Mouse (Mus musculus) ES-E14 (cell line): ENCODE data around the gene Myom1. TPM values are rescaled to one million over a fixed set of nuclear protein-coding genes. Genes with fewer than 3 reads are reported as not detected.
"Not testable (repeated sequence)": the region's sequence is repeated elsewhere in the genome, so short reads cannot be mapped to it uniquely, and the experiment has no call there.

Experiments
- DNase-seq: peaks from one replicate; pipeline ENCODE4 v3.0.0-alpha.2; 2013; ENCODE audit warnings: low read depth, low spot score
- H3K27ac ChIP-seq: 2 replicates; pipeline ENCODE4 v1.5.1; 2012; ENCODE audit warnings: low read depth, mild to moderate bottlenecking, low read length, moderate library complexity, mixed read lengths; ENCODE audit not compliant: poor library complexity, insufficient read depth, severe bottlenecking
- H3K36me3 ChIP-seq: 2 replicates; pipeline ENCODE4 v1.6.1; 2012; ENCODE audit warnings: mild to moderate bottlenecking, low read length, moderate library complexity, mixed read lengths; ENCODE audit not compliant: control insufficient read depth, poor library complexity, insufficient read depth, severe bottlenecking
- H3K4me1 ChIP-seq, 2 experiments: fragments of 150-350 bp in 1 of 2; sonication (generic) in 1 of 2; 2 replicates each; pipeline ENCODE4 v1.6.1; 2012; ENCODE audit warnings: low read length in 2 of 2, mild to moderate bottlenecking in 1 of 2, mixed read lengths in 1 of 2; ENCODE audit not compliant: control insufficient read depth in 2 of 2, insufficient read depth in 2 of 2, poor library complexity in 1 of 2
- H3K4me3 ChIP-seq, 2 experiments: fragments of 150-350 bp in 1 of 2; sonication (generic) in 1 of 2; 2 replicates each; pipeline ENCODE4 v1.5.1; 2012; ENCODE audit warnings: low read length in 2 of 2, low read depth in 1 of 2, mild to moderate bottlenecking in 1 of 2, mixed read lengths in 1 of 2; ENCODE audit not compliant: insufficient read depth in 1 of 2, poor library complexity in 1 of 2, severe bottlenecking in 1 of 2
- H3K9ac ChIP-seq: 2 replicates; pipeline ENCODE4 v1.6.1; 2012; ENCODE audit warnings: low read depth, mild to moderate bottlenecking, low read length, mixed read lengths; ENCODE audit not compliant: poor library complexity, insufficient read depth, severe bottlenecking
- H3K9me3 ChIP-seq: fragments of 150-350 bp; sonication (generic); 2 replicates; pipeline ENCODE4 v1.6.1; 2012; ENCODE audit warnings: low read depth, mild to moderate bottlenecking, low read length; ENCODE audit not compliant: control insufficient read depth, insufficient read depth
- CHD2 ChIP-seq: IDR thresholded peaks from 2 replicates; pipeline ENCODE4 v1.6.1; 2014; ENCODE audit warnings: mild to moderate bottlenecking, low read depth, low read length, inconsistent platforms
- HCFC1 ChIP-seq: IDR thresholded peaks from 2 replicates; pipeline ENCODE4 v1.6.1; 2012; ENCODE audit warnings: low read length, inconsistent platforms, borderline replicate concordance; ENCODE audit not compliant: insufficient read depth
- MAFK ChIP-seq: IDR thresholded peaks from 2 replicates; pipeline ENCODE4 v1.6.1; 2014; ENCODE audit warnings: mild to moderate bottlenecking, low read depth, low read length, inconsistent platforms; ENCODE audit not compliant: insufficient read depth
- ZC3H11A ChIP-seq: IDR thresholded peaks from 2 replicates; pipeline ENCODE4 v1.6.1; 2012; ENCODE audit warnings: low read depth, mild to moderate bottlenecking, inconsistent platforms, low read length, borderline replicate concordance
- ZNF384 ChIP-seq: IDR thresholded peaks from 2 replicates; pipeline ENCODE4 v1.6.1; 2012; ENCODE audit warnings: low read depth, low read length, inconsistent platforms
- in situ Hi-C, 2 experiments: fragments of 600-800 bp; cut with MboI; formaldehyde crosslinking; loops; one replicate each; pipeline ENCODE4 v1.15.1; 2025; ENCODE audit warnings: low sequenced_read_pairs in 2 of 2, inconsistent platforms in 1 of 2; ENCODE audit not compliant: unreplicated experiment in 2 of 2
- total RNA-seq: library from RNA; depleted of rRNA; stranded (reverse); fragments of 300-350 nt; gene quantifications from 2 replicates; pipeline ENCODE4 v1.2.3, GENCODE M21; 2012

The Myom1 gene
- total RNA-seq, 1 experiment, result 3.3 TPM

DNA sequence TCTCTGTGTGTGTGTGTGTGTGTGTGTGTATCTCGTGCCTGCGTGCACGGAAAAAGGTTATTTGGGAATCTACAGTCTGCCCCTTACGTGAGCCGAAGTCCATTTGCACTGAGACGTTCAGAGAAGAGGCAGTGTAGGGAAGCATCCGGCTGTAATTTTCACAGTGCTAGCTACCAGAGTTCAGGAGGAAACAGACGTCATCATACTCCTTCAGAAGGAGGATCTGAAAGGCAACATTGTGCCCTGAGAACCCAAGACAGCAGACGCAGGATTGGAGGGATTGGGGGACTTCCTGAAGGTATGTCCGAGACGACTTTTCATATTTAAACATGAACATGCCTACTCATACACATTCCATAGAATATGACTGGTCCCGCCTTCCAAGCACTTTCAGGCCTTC is 34.8 kb upstream of the Myom1 start:
- in situ Hi-C loops, result no loop called here
- Histone ChIP-seq H3K4me3 (no peak overlapping the region), H3K9ac (no peak overlapping the region), H3K9me3 (no peaks in the 10 kb centered on the region), H3K27ac (no peak overlapping the region), H3K4me1 (0 out of 4 replicates have a peak, but pooled peaks cover 0 to 3% of the 10 kb centered on the region in 2 experiments), H3K36me3 (no peaks in the 10 kb centered on the region)
- TF ChIP-seq CHD2 (no peak), MAFK (no peak), ZNF384 (no peak), HCFC1 (no peak), ZC3H11A (no peak)
- no peak for DNase-seq

- H3K36me3 ChIP-seq, result peaks cover 4% of the 10 kb centered on the region; the same call in 1 of the 2 replicates
- H3K4me1 ChIP-seq, result peaks cover 0 to 4% of the 10 kb centered on the region in 2 experiments; a peak in 1 of 4 replicates
- peak; percentile 47 for DNase-seq
- H3K9me3 ChIP-seq, result no peaks in the 10 kb centered on the region
- no peak overlapping the region for H3K9ac ChIP-seq
- TF ChIP-seq ZC3H11A (peak; percentile 61; the same call in 1 of the 2 replicates), CHD2 (no peak)
- in situ Hi-C loops, result no loop called here
- no peak overlapping the region for H3K27ac ChIP-seq
- H3K4me3 ChIP-seq, result no peak overlapping the region
Measured at GRCm38 (mm10) chr17:70968606-70969191, 33.7 kb upstream of the Myom1 start.

GRCm38 (mm10) chr17:70971206-70971605 is 31.2 kb upstream of the Myom1 start:
- H3K4me1 ChIP-seq, result peaks cover 0 to 4% of the 10 kb centered on the region in 2 experiments; a peak in 1 of 4 replicates
- no peak for TF ChIP-seq ZNF384
- no peak for TF ChIP-seq ZC3H11A
- no peaks in the 10 kb centered on the region for H3K9me3 ChIP-seq
- H3K4me3 ChIP-seq, result no peak overlapping the region
- no peak for DNase-seq
- H3K27ac ChIP-seq, result no peak overlapping the region
- H3K9ac ChIP-seq, result no peak overlapping the region
- H3K36me3 ChIP-seq, result peaks cover 13% of the 10 kb centered on the region
- in situ Hi-C loops, result no loop called here

GRCm38 (mm10) chr17:70973398-70973797 is 29.0 kb upstream of the Myom1 start:
- no peaks in the 10 kb centered on the region for H3K9me3 ChIP-seq
- in situ Hi-C loops, result no loop called here
- no peak overlapping the region for H3K9ac ChIP-seq
- DNase-seq, result no peak
- TF ChIP-seq ZNF384 (no peak), ZC3H11A (no peak), MAFK (no peak), CHD2 (no peak)
- H3K4me1 ChIP-seq, result peaks cover 0 to 4% of the 10 kb centered on the region in 2 experiments; a peak in 1 of 4 replicates
- H3K36me3 ChIP-seq, result peaks cover 18% of the 10 kb centered on the region
- no peak overlapping the region for H3K27ac ChIP-seq
- no peak overlapping the region for H3K4me3 ChIP-seq

GRCm38 (mm10) chr17:70974065-70974464 is 28.4 kb upstream of the Myom1 start:
- H3K27ac ChIP-seq, H3K4me3 ChIP-seq, in situ Hi-C loops, H3K9ac ChIP-seq, H3K9me3 ChIP-seq, DNase-seq, H3K4me1 ChIP-seq: not testable (repeated sequence)
- H3K36me3 ChIP-seq, result peaks cover 18% of the 10 kb centered on the region
